Mouse (Mus musculus) spleen, adult 12 weeks (tissue): ENCODE data around the gene Cebpe.

Source experiments
- DNase-seq: peaks from one replicate; pipeline ENCODE4 v3.0.0; 2022; ENCODE audit warnings: low spot score

Cebpe gene

GRCm38 (mm10) chr14:54712074-54712473, at the start of gene Cebpe:
TSS of gene Cebpe (minus strand) at chr14:54712174.
- DNase-seq = no peak

GRCm38 (mm10) chr14:54756382-54756781, 44.4 kb upstream of the Cebpe start:
- no peak for DNase-seq

- no peak for DNase-seq
Observed at GRCm38 (mm10) chr14:54754602-54755018, 42.6 kb upstream of the Cebpe start.

- no peak for DNase-seq
Observed at GRCm38 (mm10) chr14:54753986-54754601, 42.1 kb upstream of the Cebpe start.

- DNase-seq = no peak
Observed at GRCm38 (mm10) chr14:54752938-54753337, 41.0 kb upstream of the Cebpe start.

- DNase-seq = no peak
Observed at GRCm38 (mm10) chr14:54751768-54752167, 39.8 kb upstream of the Cebpe start.

- no peak for DNase-seq
Observed at GRCm38 (mm10) chr14:54749238-54749637, 37.3 kb upstream of the Cebpe start.

GRCm38 (mm10) chr14:54747942-54748917, 36.3 kb upstream of the Cebpe start:
- no peak for DNase-seq

GRCm38 (mm10) chr14:54746038-54746437, 34.1 kb upstream of the Cebpe start:
- DNase-seq = no peak

GRCm38 (mm10) chr14:54744473-54744872, 32.5 kb upstream of the Cebpe start:
- no peak for DNase-seq

GRCm38 (mm10) chr14:54742375-54742774, 30.4 kb upstream of the Cebpe start:
- no peak for DNase-seq

- DNase-seq = no peak
Observed at GRCm38 (mm10) chr14:54741721-54742120, 29.7 kb upstream of the Cebpe start.

- no peak for DNase-seq
Observed at GRCm38 (mm10) chr14:54737634-54738033, 25.7 kb upstream of the Cebpe start.

- no peak for DNase-seq
Observed at GRCm38 (mm10) chr14:54736555-54737552, 24.9 kb upstream of the Cebpe start.

- DNase-seq = no peak
Observed at GRCm38 (mm10) chr14:54735221-54735620, 23.2 kb upstream of the Cebpe start.

GRCm38 (mm10) chr14:54734004-54734403, 22.0 kb upstream of the Cebpe start:
- DNase-seq = no peak

- no peak for DNase-seq
Observed at GRCm38 (mm10) chr14:54732206-54732605, 20.2 kb upstream of the Cebpe start.

- DNase-seq = no peak
Observed at GRCm38 (mm10) chr14:54730305-54730704, 18.3 kb upstream of the Cebpe start.

- DNase-seq = no peak
Observed at GRCm38 (mm10) chr14:54728823-54729653, 17.1 kb upstream of the Cebpe start.

GRCm38 (mm10) chr14:54727565-54727964, 15.6 kb upstream of the Cebpe start:
- no peak for DNase-seq

GRCm38 (mm10) chr14:54724049-54724448, 12.1 kb upstream of the Cebpe start:
- DNase-seq = no peak
